Mouse (Mus musculus): ENCODE results near the gene Map3k10.

GRCm38 (mm10) chr7:27721951-27722350 is 47.6 kb upstream of the Map3k10 start:
- TF ChIP-seq CTCF (IDR thresholded peaks at IDR 0.05; ENCODE audit: low read depth) = no peak
- TF ChIP-seq EP300 (optimal IDR thresholded peaks at IDR 0.05) = no peak

All from stomach, postnatal 0 days (tissue).